Mouse (Mus musculus) forebrain, embryonic 12.5 days (tissue): ENCODE measurements at regions not wholly inside any gene's neighbourhood (a gene's known extent, or its start where the extent isn't known, plus 50 kb on each side); places are given as distances from the start of the nearest gene placed in this dataset.
"Not testable (repeated sequence)": the region's sequence is repeated elsewhere in the genome, so short reads cannot be mapped to it uniquely, and the experiment has no call there.

Experiments used
- ATAC-seq: fragments of 200-750 bp; cut with Nextera tagmentation; 2 replicates; pipeline ENCODE4 v1.8.0; 2017; ENCODE audit warnings: moderate TSS enrichment; ENCODE audit not compliant: low FRiP score
- H3K27ac ChIP-seq: fragments of 300-500 bp; sonication (generic); 2 replicates; pipeline ENCODE4 v1.5.1; 2016; ENCODE audit warnings: mild to moderate bottlenecking
- H3K27me3 ChIP-seq: fragments of 300-500 bp; sonication (generic); 2 replicates; pipeline ENCODE4 v1.6.1; 2016; ENCODE audit warnings: mild to moderate bottlenecking
- H3K36me3 ChIP-seq: fragments of 300-500 bp; sonication (generic); replicated peaks from 2 replicates; pipeline ENCODE4 v1.6.1; 2016; ENCODE audit warnings: mild to moderate bottlenecking
- H3K4me1 ChIP-seq: fragments of 300-500 bp; sonication (generic); 2 replicates; pipeline ENCODE4 v1.6.1; 2016
- H3K4me2 ChIP-seq: fragments of 300-500 bp; sonication (generic); 2 replicates; pipeline ENCODE4 v1.6.1; 2016; ENCODE audit warnings: mild to moderate bottlenecking, moderate library complexity
- H3K4me3 ChIP-seq: fragments of 300-500 bp; sonication (generic); replicated peaks from 2 replicates; pipeline ENCODE4 v1.5.1; 2016; ENCODE audit warnings: mild to moderate bottlenecking
- H3K9ac ChIP-seq: fragments of 300-500 bp; sonication (generic); 2 replicates; pipeline ENCODE4 v1.6.1; 2016; ENCODE audit warnings: mild to moderate bottlenecking
- H3K9me3 ChIP-seq: fragments of 300-500 bp; sonication (generic); 2 replicates; pipeline ENCODE4 v1.6.1; 2016
- WGBS: fragments of 180-500 bp; shearing (Covaris S2); methylation state at CpG from one replicate; pipeline ENCODE4 v1.1.7; 2016; 5-methylcytosine and 5-hydroxymethylcytosine counted together

GRCm38 (mm10) chr5:142281997-142282396 lies 119.3 kb upstream of the Foxk1 start:
- no peaks in the 10 kb centered on the region for H3K27me3 ChIP-seq
- no peak for ATAC-seq
- H3K4me3 ChIP-seq, result no peak overlapping the region
- H3K9me3 ChIP-seq, result peaks cover 12% of the 10 kb centered on the region
- H3K4me1 ChIP-seq, result no peaks in the 10 kb centered on the region
- no peak overlapping the region for H3K27ac ChIP-seq
- H3K9ac ChIP-seq, result no peak overlapping the region
- 82% methylated on average over 9 of the region's 9 CpGs for WGBS
- H3K4me2 ChIP-seq, result no peak overlapping the region
- no peaks in the 10 kb centered on the region for H3K36me3 ChIP-seq

- Histone ChIP-seq H3K4me3 (no peak overlapping the region), H3K9ac (no peak overlapping the region), H3K27ac (no peak overlapping the region), H3K4me1 (no peaks in the 10 kb centered on the region), H3K36me3 (no peaks in the 10 kb centered on the region), H3K27me3 (no peaks in the 10 kb centered on the region), H3K9me3 (peaks cover 21% of the 10 kb centered on the region), H3K4me2 (no peak overlapping the region)
- 82% methylated on average over 2 of the region's 2 CpGs for WGBS
- ATAC-seq, result no peak
These were observed 113.3 kb upstream of the Foxk1 start for GRCm38 (mm10) chr5:142287981-142288380.

GRCm38 (mm10) chr5:142291451-142291850 lies 109.8 kb upstream of the Foxk1 start:
- H3K4me1 ChIP-seq, result no peaks in the 10 kb centered on the region
- WGBS, result 91% methylated on average over 10 of the region's 10 CpGs

DNA sequence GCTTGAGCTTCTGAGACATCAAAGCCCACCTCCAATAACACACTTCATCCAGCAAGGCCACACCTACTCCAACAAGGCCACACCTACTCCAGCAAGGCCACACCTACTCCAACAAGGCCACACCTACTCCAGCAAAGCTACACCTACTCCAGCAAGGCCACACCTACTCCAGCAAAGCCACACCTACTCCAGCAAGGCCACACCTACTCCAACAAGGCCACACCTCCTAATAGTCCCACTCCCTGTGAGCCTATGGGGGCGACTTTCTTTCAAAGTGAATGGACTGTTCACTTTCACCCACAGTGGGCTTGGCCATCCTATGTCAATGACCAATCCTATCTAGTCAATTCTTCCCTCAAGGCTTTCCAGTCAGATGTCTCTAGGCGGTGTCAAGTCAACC lies 104.9 kb upstream of the Foxk1 start:
- not testable (repeated sequence) for H3K4me2 ChIP-seq, H3K27me3 ChIP-seq, H3K9ac ChIP-seq, ATAC-seq, H3K4me3 ChIP-seq, H3K27ac ChIP-seq, H3K9me3 ChIP-seq, H3K4me1 ChIP-seq, H3K36me3 ChIP-seq
- 90% methylated on average over 2 of the region's 2 CpGs for WGBS

More at GRCm38 (mm10) chr5:142291451-142291850, 109.8 kb upstream of the Foxk1 start:
- H3K4me2 ChIP-seq, result no peak overlapping the region
- no peaks in the 10 kb centered on the region for H3K27me3 ChIP-seq
- H3K9me3 ChIP-seq, result peaks cover 9% of the 10 kb centered on the region
- no peak overlapping the region for H3K27ac ChIP-seq
- no peak overlapping the region for H3K4me3 ChIP-seq
- ATAC-seq, result no peak
- H3K36me3 ChIP-seq, result no peaks in the 10 kb centered on the region
- no peak overlapping the region for H3K9ac ChIP-seq

- no peaks in the 10 kb centered on the region for H3K4me1 ChIP-seq
- no peaks in the 10 kb centered on the region for H3K9me3 ChIP-seq
- H3K4me3 ChIP-seq, result no peak overlapping the region
- H3K27me3 ChIP-seq, result no peaks in the 10 kb centered on the region
- no peaks in the 10 kb centered on the region for H3K36me3 ChIP-seq
- ATAC-seq, result no peak
- H3K27ac ChIP-seq, result no peak overlapping the region
- H3K4me2 ChIP-seq, result no peak overlapping the region
- 89% methylated on average over 5 of the region's 5 CpGs for WGBS
- no peak overlapping the region for H3K9ac ChIP-seq
These were observed 101.7 kb upstream of the Foxk1 start for GRCm38 (mm10) chr5:142299621-142300020.

DNA sequence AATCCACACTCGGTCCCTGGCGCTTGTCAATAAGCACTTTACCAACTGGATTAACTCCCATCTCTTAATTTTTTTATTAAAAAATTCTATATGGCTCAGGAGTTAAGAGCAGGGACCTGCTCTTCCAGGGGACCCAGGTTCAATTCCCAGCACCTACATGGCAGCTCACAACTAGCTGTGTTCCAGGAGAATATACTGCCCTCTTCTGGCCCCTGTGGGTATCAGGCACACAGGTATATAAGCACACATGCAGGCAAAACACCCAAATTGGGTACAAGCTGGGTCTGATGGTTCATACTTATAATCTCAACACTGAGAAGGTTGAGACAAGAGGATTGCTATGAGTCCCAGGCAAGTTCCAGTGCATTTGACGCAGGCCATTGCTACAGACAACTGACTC lies 92.8 kb upstream of the Foxk1 start:
- no peak overlapping the region for H3K27ac ChIP-seq
- 96% methylated on average over 3 of the region's 3 CpGs for WGBS
- no peak overlapping the region for H3K4me2 ChIP-seq
- no peaks in the 10 kb centered on the region for H3K27me3 ChIP-seq
- H3K4me3 ChIP-seq, result no peak overlapping the region
- no peak overlapping the region for H3K9ac ChIP-seq
- ATAC-seq, result no peak
- 0 out of 2 replicates have a peak, but pooled peaks cover 3% of the 10 kb centered on the region for H3K4me1 ChIP-seq
- no peaks in the 10 kb centered on the region for H3K36me3 ChIP-seq
- no peaks in the 10 kb centered on the region for H3K9me3 ChIP-seq

GRCm38 (mm10) chr5:142313944-142314343 lies 87.4 kb upstream of the Foxk1 start:
- H3K36me3 ChIP-seq, result no peaks in the 10 kb centered on the region
- no peak overlapping the region for H3K4me3 ChIP-seq
- no peaks in the 10 kb centered on the region for H3K27me3 ChIP-seq
- no peak for ATAC-seq
- no peak overlapping the region for H3K9ac ChIP-seq
- 79% methylated on average over 8 of the region's 8 CpGs for WGBS
- H3K27ac ChIP-seq, result no peak overlapping the region
- no peak overlapping the region for H3K4me2 ChIP-seq
- no peaks in the 10 kb centered on the region for H3K9me3 ChIP-seq
- 0 out of 2 replicates have a peak, but pooled peaks cover 3% of the 10 kb centered on the region for H3K4me1 ChIP-seq

DNA sequence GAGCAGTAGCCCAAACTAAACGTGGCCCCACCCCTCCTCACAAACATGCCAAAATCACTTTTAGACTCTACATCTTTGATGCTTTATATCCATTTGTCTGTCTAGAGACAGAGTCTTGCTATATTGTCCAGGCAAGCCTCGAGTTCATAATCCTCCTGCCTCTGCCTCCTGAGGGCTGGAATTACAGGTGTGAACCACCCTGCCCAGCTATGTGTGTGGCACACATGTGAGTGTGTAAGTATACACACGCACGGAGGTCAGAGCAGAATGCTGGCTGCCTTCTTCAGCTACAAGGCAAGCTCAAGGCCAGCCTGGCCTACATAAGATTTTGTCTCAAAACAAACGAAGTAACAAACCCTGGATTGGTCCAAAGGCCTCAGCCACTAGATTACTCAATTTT lies 86.8 kb upstream of the Foxk1 start:
- Histone ChIP-seq H3K36me3 (no peaks in the 10 kb centered on the region), H3K27me3 (no peaks in the 10 kb centered on the region), H3K9me3 (no peaks in the 10 kb centered on the region), H3K4me1 (0 out of 2 replicates have a peak, but pooled peaks cover 3% of the 10 kb centered on the region), H3K27ac (no peak overlapping the region), H3K9ac (no peak overlapping the region), H3K4me3 (no peak overlapping the region), H3K4me2 (no peak overlapping the region)
- 80% methylated on average over 5 of the region's 5 CpGs for WGBS
- ATAC-seq, result no peak

DNA sequence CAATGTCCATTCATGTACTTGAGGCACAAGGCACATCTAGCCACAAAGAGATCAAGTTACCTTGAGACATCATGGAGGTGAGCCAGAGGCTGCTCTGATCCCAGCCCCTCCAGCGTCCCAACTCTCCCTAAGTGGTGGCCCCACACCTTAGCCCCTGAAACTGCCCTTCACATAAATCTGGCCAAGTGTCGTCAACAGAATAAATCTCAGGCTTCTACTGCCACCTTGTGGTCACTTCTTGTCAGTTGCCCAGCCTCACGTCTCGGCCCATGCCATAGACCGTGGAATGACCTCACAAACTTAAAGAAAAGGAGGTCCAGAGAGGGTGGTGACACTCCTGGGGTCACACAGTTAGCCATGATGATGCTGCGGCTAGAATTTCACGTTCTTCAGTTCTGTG lies 82.0 kb upstream of the Foxk1 start:
- WGBS, result 5% methylated on average over 7 of the region's 7 CpGs
- Histone ChIP-seq H3K4me2 (no peak overlapping the region), H3K27me3 (peaks cover 5% of the 10 kb centered on the region; the same call in 1 of the 2 replicates), H3K4me3 (no peak overlapping the region), H3K27ac (no peak overlapping the region), H3K9me3 (no peaks in the 10 kb centered on the region), H3K4me1 (no peaks in the 10 kb centered on the region), H3K36me3 (no peaks in the 10 kb centered on the region), H3K9ac (no peak overlapping the region)
- ATAC-seq, result peak; percentile 49

DNA sequence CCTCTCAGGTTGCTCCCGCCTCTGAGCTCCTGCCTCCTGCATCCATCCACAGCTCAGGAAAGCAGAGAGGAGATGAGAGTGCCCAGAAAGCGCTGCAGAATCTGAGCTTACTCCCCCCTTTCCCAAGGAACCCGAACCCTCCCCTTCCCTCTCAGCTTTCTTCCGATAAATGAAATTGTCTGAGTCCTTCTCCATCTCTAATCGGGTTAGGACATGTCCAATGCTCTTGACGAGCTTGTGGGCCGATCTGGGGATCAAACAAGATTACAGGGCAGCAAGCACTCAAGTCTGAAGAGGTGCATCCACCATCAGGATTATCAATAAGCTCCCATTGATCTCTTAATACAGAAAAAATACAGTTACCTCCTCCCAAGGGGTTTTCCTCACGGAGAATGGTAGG lies 80.0 kb upstream of the Foxk1 start:
- Histone ChIP-seq H3K4me3 (no peak overlapping the region), H3K4me1 (0 out of 2 replicates have a peak, but pooled peaks cover 3% of the 10 kb centered on the region), H3K36me3 (no peaks in the 10 kb centered on the region), H3K4me2 (no peak overlapping the region), H3K27ac (no peak overlapping the region), H3K9me3 (no peaks in the 10 kb centered on the region), H3K9ac (no peak overlapping the region), H3K27me3 (peaks cover 5% of the 10 kb centered on the region; the same call in 1 of the 2 replicates)
- no peak for ATAC-seq
- 74% methylated on average over 8 of the region's 8 CpGs for WGBS

GRCm38 (mm10) chr5:142324928-142325327 lies 76.4 kb upstream of the Foxk1 start:
- no peak overlapping the region for H3K4me3 ChIP-seq
- no peak overlapping the region for H3K9ac ChIP-seq
- H3K4me1 ChIP-seq, result 0 out of 2 replicates have a peak, but pooled peaks cover 3% of the 10 kb centered on the region
- WGBS, result 84% methylated on average over 2 of the region's 2 CpGs
- ATAC-seq, result no peak
- H3K4me2 ChIP-seq, result no peak overlapping the region
- H3K27ac ChIP-seq, result no peak overlapping the region
- no peaks in the 10 kb centered on the region for H3K9me3 ChIP-seq
- H3K36me3 ChIP-seq, result no peaks in the 10 kb centered on the region
- peaks cover 5% of the 10 kb centered on the region; the same call in 1 of the 2 replicates for H3K27me3 ChIP-seq

DNA sequence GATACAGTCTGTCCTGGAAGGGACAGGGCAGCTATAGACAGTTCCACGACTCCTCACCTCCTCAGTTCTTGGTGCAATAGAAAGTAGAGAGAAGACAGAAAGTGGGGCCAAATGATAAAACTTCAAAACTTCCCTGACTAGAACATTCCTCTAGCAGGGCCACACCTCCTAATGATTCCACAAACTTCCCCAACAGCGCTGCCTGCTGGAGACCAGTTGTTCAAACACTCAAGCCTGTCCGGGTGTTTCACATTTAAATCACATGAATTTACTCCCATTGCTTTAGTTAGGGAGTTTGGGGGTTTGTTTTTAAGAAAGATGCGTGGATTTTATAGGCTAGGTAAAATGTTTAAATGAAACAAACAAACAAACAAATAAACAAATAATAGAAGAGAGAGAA lies 75.7 kb upstream of the Foxk1 start:
- Histone ChIP-seq H3K27ac (no peak overlapping the region), H3K9me3 (no peaks in the 10 kb centered on the region), H3K9ac (no peak overlapping the region), H3K4me1 (0 out of 2 replicates have a peak, but pooled peaks cover 3% of the 10 kb centered on the region), H3K4me2 (no peak overlapping the region), H3K4me3 (no peak overlapping the region), H3K36me3 (no peaks in the 10 kb centered on the region), H3K27me3 (peaks cover 1% of the 10 kb centered on the region; the same call in 1 of the 2 replicates)
- WGBS, result 66% methylated on average over 4 of the region's 4 CpGs
- no peak for ATAC-seq

DNA sequence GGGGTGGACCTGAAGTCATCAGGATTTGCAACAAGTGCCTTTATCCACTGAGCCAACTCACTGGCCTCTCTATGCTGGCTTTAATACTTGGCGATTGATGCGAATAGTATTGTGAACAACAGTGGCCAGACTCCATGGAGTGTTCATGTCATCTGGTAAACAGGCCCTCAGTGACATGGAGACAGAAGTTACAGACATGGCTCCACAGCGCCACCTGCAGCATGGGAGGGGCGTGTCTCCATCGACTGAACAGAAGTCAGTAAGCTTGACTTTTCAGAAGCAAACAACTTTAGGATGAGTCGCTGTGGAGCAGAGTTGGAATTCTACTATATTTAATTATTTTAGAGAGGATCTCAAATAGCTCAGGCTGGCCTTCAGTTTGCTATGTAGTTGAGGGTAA lies 74.0 kb upstream of the Foxk1 start:
- Histone ChIP-seq H3K4me1 (peaks cover 3% of the 10 kb centered on the region; the same call in 1 of the 2 replicates), H3K9ac (no peak overlapping the region), H3K4me2 (no peak overlapping the region), H3K36me3 (no peaks in the 10 kb centered on the region), H3K9me3 (no peaks in the 10 kb centered on the region), H3K27ac (no peak overlapping the region), H3K4me3 (no peak overlapping the region), H3K27me3 (no peaks in the 10 kb centered on the region)
- ATAC-seq, result no peak
- 70% methylated on average over 6 of the region's 6 CpGs for WGBS
